Mouse (Mus musculus): Measurements from ENCODE around the gene Itga3.

Itga3 gene

GRCm38 (mm10) chr11:95096608-95097373 is 20.2 kb upstream of the Itga3 start:
- no peak for DNase-seq (ENCODE audit: low read depth, low spot score)

- no peak for DNase-seq (ENCODE audit: low read depth, low spot score)
These were observed 19.0 kb upstream of the Itga3 start for GRCm38 (mm10) chr11:95095596-95095995.

- no peak for DNase-seq (ENCODE audit: low read depth, low spot score)
These were observed 16.5 kb upstream of the Itga3 start for GRCm38 (mm10) chr11:95093077-95093476.

GRCm38 (mm10) chr11:95088857-95089779 is 12.5 kb upstream of the Itga3 start:
- DNase-seq (ENCODE audit: low read depth, low spot score), result no peak

GRCm38 (mm10) chr11:95088286-95088685 is 11.7 kb upstream of the Itga3 start:
- no peak for DNase-seq (ENCODE audit: low read depth, low spot score)

GRCm38 (mm10) chr11:95087301-95088228 is 11.0 kb upstream of the Itga3 start:
- no peak for DNase-seq (ENCODE audit: low read depth, low spot score)

- no peak for DNase-seq (ENCODE audit: low read depth, low spot score)
These were observed 9.6 kb upstream of the Itga3 start for GRCm38 (mm10) chr11:95086229-95086628.

GRCm38 (mm10) chr11:95085710-95086109 is 9.1 kb upstream of the Itga3 start:
- no peak for DNase-seq (ENCODE audit: low read depth, low spot score)

- DNase-seq (ENCODE audit: low read depth, low spot score), result no peak
These were observed 8.3 kb upstream of the Itga3 start for GRCm38 (mm10) chr11:95084811-95085382.

GRCm38 (mm10) chr11:95084175-95084574 is 7.6 kb upstream of the Itga3 start:
- DNase-seq (ENCODE audit: low read depth, low spot score), result no peak

GRCm38 (mm10) chr11:95082896-95083295 is 6.3 kb upstream of the Itga3 start:
- DNase-seq (ENCODE audit: low read depth, low spot score), result no peak

GRCm38 (mm10) chr11:95080783-95081182 is 4.2 kb upstream of the Itga3 start:
- DNase-seq (ENCODE audit: low read depth, low spot score), result no peak

- DNase-seq (ENCODE audit: low read depth, low spot score), result no peak
These were observed 2.8 kb upstream of the Itga3 start for GRCm38 (mm10) chr11:95079256-95079875.

GRCm38 (mm10) chr11:95077956-95078355 is 1.4 kb upstream of the Itga3 start:
- DNase-seq (ENCODE audit: low read depth, low spot score), result no peak

GRCm38 (mm10) chr11:95076041-95076535 is 513 bp downstream of the Itga3 start:
- DNase-seq (ENCODE audit: low read depth, low spot score), result peak; percentile 81

- DNase-seq (ENCODE audit: low read depth, low spot score), result no peak
These were observed 1.2 kb downstream of the Itga3 start for GRCm38 (mm10) chr11:95075197-95076040.

- DNase-seq (ENCODE audit: low read depth, low spot score), result no peak
These were observed 1.9 kb downstream of the Itga3 start for GRCm38 (mm10) chr11:95074694-95075093.

GRCm38 (mm10) chr11:95073835-95074234 is 2.8 kb downstream of the Itga3 start:
- DNase-seq (ENCODE audit: low read depth, low spot score), result no peak

GRCm38 (mm10) chr11:95072804-95073203 is 3.8 kb downstream of the Itga3 start:
- no peak for DNase-seq (ENCODE audit: low read depth, low spot score)

- no peak for DNase-seq (ENCODE audit: low read depth, low spot score)
These were observed 4.5 kb downstream of the Itga3 start for GRCm38 (mm10) chr11:95072136-95072535.

All from CD4-positive, CD25-positive, alpha-beta regulatory T cell, adult 2 months (primary cell).